Comparison of ENCODE assay signal across 8 mouse cellular contexts in the genomic region with DNA sequence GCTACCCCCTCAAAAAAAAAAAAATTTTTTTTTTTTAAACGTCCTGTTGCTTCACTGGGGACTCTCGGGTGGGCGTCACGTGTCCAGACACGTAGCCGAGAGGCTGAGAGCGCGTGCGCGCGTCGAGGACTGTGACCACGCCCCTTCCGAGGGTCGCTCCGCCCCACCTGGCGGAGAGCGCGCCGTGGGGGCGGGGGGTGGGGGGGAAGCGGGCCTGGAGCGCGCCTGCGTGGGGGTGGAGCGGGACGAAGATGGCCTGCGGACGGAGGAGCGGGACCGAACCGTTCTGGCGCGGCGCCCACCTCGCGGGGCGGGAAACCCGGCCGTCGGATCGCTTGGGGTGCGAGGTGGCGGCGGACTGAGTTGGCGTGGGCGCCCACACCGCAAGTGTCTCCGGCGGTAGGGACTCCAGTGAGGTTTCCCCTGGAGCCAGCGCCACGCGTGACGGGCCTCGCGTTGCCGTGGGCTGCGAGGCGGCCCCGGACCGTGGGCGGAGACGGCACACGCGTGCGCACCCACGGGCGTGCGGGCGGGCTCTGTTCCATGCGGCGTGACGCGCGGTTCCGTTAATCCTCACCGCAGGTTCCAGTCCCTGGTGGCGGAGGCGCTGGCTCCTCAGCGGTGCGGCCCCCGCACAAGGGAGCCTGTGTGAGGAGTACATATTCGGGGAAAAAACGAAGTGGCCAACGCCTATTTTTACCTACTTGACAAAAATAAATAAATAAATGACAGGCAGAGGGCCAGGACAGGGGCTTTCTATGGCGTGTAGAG. TPM values are rescaled to one million over a fixed set of nuclear protein-coding genes. Genes with fewer than 3 reads are reported as not detected.
DNase-seq lines count a peak whose midpoint lies in the region; ATAC-seq lines count a peak whose summit lies in the region.

A gene (minus strand): TSS at position 170 of the 771 bp plus-strand sequence.

- H3K4me2 ChIP-seq in hindbrain, embryonic 11.5 days (replicated peaks; ENCODE audit: low read depth, low read length): peak within 1 kb of the TSS; percentile 52

- peak within 1 kb of the TSS; percentile 100 for H3K27ac ChIP-seq in hindbrain, embryonic 11.5 days (ENCODE audit: low read depth, low read length)

- H3K27me3 ChIP-seq in hindbrain, embryonic 11.5 days (ENCODE audit: control insufficient read depth, insufficient read depth, low read length): no peaks in the 10 kb centered on the region

- H3K9ac ChIP-seq in hindbrain, embryonic 11.5 days (ENCODE audit: low read depth, low read length): peak within 1 kb of the TSS; percentile 99

- H3K4me1 ChIP-seq in hindbrain, embryonic 11.5 days (replicated peaks; ENCODE audit: control insufficient read depth, insufficient read depth, low read length): 0 out of 2 replicates have a peak, but pooled peaks cover 4% of the 10 kb centered on the region

- ATAC-seq in hindbrain, embryonic 11.5 days (ENCODE audit: low FRiP score): peak; percentile 85

- DNase-seq in MN1 (ENCODE audit: low spot score): peak; percentile 97
- peak; percentile 91 for DNase-seq in cerebellum, adult 9-10 months
- peak; percentile 84 to 93 for DNase-seq in frontal cortex, adult 2 months (ENCODE audit: extremely low spot score in 1 of 2, low spot score in 1 of 2)
- peak; percentile 97 for DNase-seq in hindbrain, embryonic 11.5 days (ENCODE audit: low spot score)
- peak; percentile 91 to 95 for DNase-seq in layer of hippocampus, postnatal 14 days (ENCODE audit: low spot score in 2 of 2)
- peak; percentile 96 for DNase-seq in lung, postnatal 14 days
- DNase-seq in retina, adult 2 months (ENCODE audit: low read depth, low spot score): peak; percentile 91
- DNase-seq in thymus, postnatal 36 days: peak; percentile 95 to 97

- no peaks in the 10 kb centered on the region for H3K9me3 ChIP-seq in hindbrain, embryonic 11.5 days (ENCODE audit: control insufficient read depth, low read length)

- peak within 1 kb of the TSS; percentile 72 for H3K4me3 ChIP-seq in hindbrain, embryonic 11.5 days (ENCODE audit: low read depth, low read length)

- H3K36me3 ChIP-seq in hindbrain, embryonic 11.5 days (ENCODE audit: control insufficient read depth, insufficient read depth, low read length): no peaks in the 10 kb centered on the region

- under 1% methylated on average over 84 of the region's 86 CpGs for WGBS in hindbrain, embryonic 11.5 days

RNA-seq across cellular contexts. Expression of the gene that starts here (rescaled TPM):
- polyA plus RNA-seq in frontal cortex, adult 2 months (2012; rRNA removed): 275 and 300 TPM in 2 replicates
- polyA plus RNA-seq in hindbrain, embryonic 11.5 days (2014; fragmentation: Nextera tagmentation; extraction: Ambion mirVana): 64.2 and 76.5 TPM in 2 replicates
- 100 to 1,000 TPM; 480 to 495 TPM for total RNA-seq in layer of hippocampus, postnatal 14 days (2021)

Comparison
In these comparisons a context has a peak if more than half of its experiments do, and no peak if none do; other contexts are left out.
1. Peak in every context shown above with its lines: DNase-seq, ATAC-seq, H3K4me3 ChIP-seq and H3K27ac ChIP-seq.